Mouse (Mus musculus): ENCODE data around the gene Olfr1168.
"Not testable (repeated sequence)": the region's sequence is repeated elsewhere in the genome, so short reads cannot be mapped to it uniquely, and the experiment has no call there.

Olfr1168 gene

DNA sequence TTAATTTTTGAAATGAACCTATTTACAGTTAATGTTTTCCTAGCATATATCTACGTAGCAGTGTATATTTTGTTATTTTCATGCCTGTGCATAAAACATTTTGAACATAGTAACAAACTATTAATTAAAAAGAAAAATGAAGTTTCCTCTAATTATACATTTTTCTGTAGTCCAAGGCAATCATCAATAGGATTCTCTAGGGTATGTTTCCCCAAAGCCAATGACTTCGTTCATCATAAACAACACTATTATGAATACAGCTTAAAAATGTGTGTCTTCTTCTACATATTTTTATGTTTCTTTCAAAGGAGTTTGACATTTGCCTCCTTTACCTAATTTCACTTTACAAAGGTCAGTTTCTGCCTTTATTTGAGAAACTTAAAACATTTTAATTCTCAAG lies at the start of gene Olfr1168:
TSS of gene Olfr1168 (plus strand) at position 301 of the 400 bp plus-strand sequence.
- ATAC-seq (ENCODE audit: insufficient number of reproducible peaks, low FRiP score, low TSS enrichment) = no peak

DNA sequence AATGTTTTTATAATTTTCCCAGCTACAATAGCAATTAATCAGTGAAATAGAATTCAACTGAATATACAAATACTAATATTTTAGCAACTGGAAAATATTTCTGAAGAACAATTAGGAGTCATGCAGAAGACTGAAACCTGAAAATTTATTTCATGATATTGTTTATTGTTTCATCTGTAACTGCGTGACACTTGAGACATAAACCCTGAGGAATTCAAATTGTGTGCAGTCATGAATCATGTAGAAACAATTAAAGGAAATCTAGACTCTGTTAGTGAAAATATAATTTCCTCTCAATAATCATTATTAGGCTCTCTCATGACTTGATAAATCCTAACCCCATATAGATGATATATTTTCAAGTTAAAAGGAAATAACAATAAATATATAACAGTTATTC lies 26.6 kb upstream of the Olfr1168 start, which contains the start of gene Olfr1167:
TSS of gene Olfr1167 (minus strand) at position 101 of the 400 bp plus-strand sequence.
- ATAC-seq (ENCODE audit: insufficient number of reproducible peaks, low FRiP score, low TSS enrichment) = not testable (repeated sequence)

DNA sequence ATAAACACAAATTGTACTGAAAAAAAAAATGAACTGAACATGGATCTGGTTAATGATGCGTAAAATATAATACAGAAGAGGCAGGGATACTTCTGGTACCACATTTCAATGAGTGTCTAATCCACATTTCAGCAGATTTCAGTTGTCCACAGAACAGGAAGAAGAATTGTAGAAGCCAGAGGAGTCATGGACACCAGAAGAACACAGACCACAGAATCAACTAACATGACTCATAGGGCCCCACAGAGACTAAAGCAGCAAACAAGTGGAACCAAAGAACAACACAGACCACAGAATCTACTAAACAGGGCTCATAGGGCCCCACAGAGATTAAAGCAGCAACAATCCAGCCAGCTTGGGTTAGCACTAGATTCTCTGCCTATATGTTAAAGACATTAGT lies 39.1 kb downstream of the Olfr1168 start:
- no peak for ATAC-seq (ENCODE audit: insufficient number of reproducible peaks, low FRiP score, low TSS enrichment)

DNA sequence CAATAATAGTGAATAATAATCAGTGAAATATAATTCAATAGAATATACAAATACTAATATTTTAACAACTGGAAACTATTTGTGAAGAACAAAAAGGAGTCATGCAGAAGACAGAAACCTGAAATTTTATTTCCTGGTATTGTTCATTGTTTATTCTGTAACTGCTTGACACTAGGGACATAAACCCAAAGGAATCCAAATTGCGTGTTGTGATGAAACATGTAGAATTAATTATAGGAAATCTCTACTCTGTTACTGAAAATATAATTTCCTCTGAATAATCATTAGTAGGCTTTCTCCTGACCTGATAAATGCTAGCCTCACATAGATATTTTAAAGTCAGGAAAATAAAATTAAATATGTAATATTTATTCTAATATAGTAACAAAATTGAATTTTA lies 46.6 kb downstream of the Olfr1168 start, which contains the start of gene Olfr1170:
TSS of gene Olfr1170 (minus strand) at position 101 of the 400 bp plus-strand sequence.
- no peak for ATAC-seq (ENCODE audit: insufficient number of reproducible peaks, low FRiP score, low TSS enrichment)

All from cerebellum, adult (tissue).